Mouse (Mus musculus) CH12F3 (cell line): ENCODE data around the gene Klk10.

ENCODE experiments used
- in situ Hi-C: fragments of 300-500 bp; cut with MboI; formaldehyde crosslinking; loops from 2 replicates; pipeline ENCODE4 v1.14.3; 2020; ENCODE audit warnings: low sequenced_read_pairs

Gene Klk10

DNA sequence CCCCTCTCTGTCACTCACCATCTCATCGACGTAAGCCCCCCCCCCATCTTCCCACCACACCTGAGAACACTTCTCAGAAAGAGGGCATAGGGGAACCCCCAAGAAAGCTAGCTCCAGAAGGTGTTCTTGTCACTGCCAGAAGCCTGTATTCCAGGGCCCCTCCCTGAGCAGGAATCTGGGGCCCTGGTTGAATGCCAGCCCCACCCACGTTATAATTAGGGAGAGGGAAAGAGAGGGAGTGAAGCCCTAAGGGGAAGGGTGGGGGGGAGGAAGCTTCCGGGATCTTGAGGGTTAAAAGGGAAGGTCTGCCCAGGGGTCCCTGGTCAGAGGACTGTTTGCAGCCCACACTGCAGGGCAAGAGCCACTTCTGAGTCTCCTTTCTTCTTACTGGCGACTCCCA, at the start of gene Klk10:
Klk10 (plus strand) TSS at position 290 of the 400 bp plus-strand sequence.
- in situ Hi-C loops: no loop called here

- in situ Hi-C loops: no loop called here
These were observed 33.0 kb upstream of the Klk10 start for GRCm38 (mm10) chr7:43747788-43748187.

- in situ Hi-C loops: no loop called here
These were observed 28.0 kb upstream of the Klk10 start for GRCm38 (mm10) chr7:43752806-43753205.

- in situ Hi-C loops: no loop called here
These were observed 14.4 kb upstream of the Klk10 start for GRCm38 (mm10) chr7:43766484-43766883.

DNA sequence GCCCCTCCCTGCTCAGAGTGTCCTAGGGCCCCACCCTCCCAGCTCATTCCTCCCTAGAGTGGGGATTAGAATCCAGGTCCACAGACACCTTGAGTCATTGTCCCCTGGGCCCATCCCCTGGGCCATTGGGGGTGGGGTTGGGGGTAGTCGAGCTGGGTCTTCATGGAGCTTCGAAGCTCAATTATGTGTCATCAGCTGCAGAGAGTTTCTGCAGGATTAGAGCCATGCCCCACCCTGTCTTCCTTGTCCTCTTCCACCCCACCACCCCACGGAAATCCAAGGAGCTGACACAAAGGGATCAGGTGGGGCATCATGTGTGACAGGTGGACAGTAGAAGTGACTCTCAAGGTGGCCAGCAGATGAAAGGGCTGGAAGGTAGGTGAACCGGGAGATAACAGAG, 12.2 kb upstream of the Klk10 start, which contains the start of gene Klk12:
Klk12 (plus strand) TSS at position 301 of the 400 bp plus-strand sequence.
- in situ Hi-C loops: no loop called here

DNA sequence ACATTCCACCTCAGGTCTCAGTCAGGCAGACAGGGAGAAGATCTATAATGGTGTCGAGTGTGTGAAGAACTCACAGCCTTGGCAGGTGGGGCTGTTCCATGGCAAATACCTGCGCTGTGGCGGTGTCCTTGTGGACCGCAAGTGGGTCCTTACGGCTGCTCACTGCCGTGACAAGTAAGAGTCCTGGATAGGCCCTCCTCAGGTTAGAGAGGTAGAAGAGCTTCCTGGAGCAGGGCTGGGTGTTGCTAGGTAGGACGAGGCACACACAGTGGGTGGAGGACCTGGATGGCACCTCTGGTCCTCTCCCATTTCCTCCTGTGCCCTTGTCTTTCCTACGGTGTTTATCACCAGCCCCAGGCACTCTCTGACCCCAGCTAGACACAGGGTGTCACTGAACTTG, 11.2 kb upstream of the Klk10 start:
- in situ Hi-C loops: no loop called here

- in situ Hi-C loops: no loop called here
These were observed 10.1 kb upstream of the Klk10 start for GRCm38 (mm10) chr7:43770701-43771100.

GRCm38 (mm10) chr7:43771916-43772315, 8.9 kb upstream of the Klk10 start:
- in situ Hi-C loops: no loop called here

DNA sequence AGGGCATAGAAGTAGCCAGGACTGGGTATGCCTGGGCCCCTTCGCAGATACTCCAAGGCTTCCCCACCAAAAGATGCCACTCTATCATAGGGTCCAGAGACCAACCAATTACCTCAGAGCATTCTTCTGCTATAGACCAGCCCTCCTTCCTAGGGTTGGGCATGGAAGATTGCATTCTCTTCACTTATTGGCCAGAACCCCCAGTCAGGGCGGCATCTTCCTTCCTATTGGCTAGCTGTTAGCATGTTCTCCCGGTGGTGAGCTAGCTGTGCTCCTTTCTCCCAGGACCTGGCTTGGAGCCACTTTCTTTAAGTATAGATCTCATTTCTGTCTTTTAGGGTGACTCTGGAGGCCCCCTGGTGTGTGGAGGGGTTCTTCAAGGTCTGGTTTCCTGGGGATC, 7.9 kb upstream of the Klk10 start:
- in situ Hi-C loops: no loop called here

- in situ Hi-C loops: no loop called here
These were observed 6.5 kb upstream of the Klk10 start, which contains the start of gene Klk11 for GRCm38 (mm10) chr7:43774364-43774763. Klk11 (plus strand) TSS chr7:43774604.

DNA sequence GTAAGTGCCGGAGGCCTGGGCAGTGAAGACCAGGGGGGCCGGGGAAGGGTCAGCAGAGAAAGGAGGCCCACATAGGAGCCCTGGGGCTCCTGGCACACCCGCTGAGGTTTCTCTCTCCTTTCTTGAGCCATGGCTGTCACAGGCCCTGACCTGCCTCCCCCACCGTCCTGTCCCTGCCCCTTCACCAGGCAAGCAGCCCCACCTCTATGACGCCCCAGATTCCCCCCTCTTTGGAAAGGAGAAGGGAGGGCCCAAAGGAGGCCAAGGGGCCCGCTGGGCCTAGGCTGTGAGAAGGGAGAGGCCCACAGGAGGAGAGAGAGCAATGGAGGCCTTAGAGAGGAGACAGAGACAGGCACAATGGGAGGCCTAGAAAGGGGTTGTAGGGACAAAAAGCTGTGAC, 6.0 kb upstream of the Klk10 start:
- in situ Hi-C loops: no loop called here

DNA sequence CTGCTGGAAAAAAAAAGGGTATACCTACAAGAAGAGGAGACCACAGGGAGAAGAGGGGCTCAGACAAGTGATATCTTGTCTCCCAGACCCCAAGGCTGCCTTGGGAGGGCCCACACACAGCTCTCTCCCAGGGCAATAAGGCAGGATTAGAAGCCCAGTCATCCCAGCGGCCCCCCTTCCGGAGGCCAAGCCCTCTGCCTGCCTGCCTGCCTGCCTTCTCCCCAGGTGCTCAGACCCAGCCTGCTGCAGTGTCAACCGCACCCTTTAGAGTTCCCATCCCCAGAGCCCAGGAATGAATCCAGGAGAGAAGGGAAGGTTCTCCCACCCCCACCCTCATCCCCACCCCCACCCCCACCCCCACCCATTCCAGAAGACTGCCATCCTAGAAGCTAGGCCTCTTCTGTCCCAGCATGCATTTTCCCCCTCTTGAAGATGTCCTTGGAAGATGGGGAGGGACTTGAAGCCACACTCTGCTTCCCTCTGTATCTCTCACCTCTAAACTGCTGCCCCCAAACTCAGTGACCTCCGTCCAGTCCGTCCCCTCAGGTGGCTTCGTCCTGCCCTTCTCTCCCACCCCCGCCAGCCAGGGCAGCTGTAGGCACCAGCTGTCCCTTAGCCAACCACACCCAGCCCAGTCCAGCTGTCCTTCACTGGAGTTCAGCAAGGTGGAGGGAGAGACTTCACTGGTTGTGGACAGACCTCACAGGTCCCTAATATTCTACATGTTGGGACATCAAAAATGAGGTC, 5.4 kb upstream of the Klk10 start:
- in situ Hi-C loops: no loop called here

GRCm38 (mm10) chr7:43776506-43776905, 4.3 kb upstream of the Klk10 start:
- in situ Hi-C loops: no loop called here

GRCm38 (mm10) chr7:43777423-43777822, 3.4 kb upstream of the Klk10 start:
- in situ Hi-C loops: no loop called here

- in situ Hi-C loops: no loop called here
These were observed 2.5 kb upstream of the Klk10 start for GRCm38 (mm10) chr7:43778176-43778970.

DNA sequence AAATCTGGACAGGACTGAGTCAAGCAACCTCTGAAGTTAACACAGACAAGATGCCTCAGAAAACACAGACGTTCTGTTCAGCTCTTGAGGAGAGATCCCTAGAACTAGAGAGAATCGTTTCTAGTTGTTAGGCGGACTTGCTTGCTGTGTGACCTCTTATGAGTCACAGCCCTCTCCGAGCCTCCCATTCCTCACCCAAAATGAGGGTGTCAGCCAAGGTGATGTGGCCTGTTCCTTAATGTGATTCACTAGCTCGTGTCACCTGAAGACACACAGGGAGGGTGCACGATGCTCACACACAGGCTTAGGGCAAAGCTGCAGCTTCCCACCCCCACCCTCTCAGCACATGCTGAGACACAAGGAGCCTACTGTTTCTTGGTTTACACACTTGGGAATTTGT, 594 bp upstream of the Klk10 start:
- in situ Hi-C loops: no loop called here

GRCm38 (mm10) chr7:43781541-43781940, 706 bp downstream of the Klk10 start:
- in situ Hi-C loops: no loop called here

GRCm38 (mm10) chr7:43782275-43783265, 1.7 kb downstream of the Klk10 start:
- in situ Hi-C loops: no loop called here

DNA sequence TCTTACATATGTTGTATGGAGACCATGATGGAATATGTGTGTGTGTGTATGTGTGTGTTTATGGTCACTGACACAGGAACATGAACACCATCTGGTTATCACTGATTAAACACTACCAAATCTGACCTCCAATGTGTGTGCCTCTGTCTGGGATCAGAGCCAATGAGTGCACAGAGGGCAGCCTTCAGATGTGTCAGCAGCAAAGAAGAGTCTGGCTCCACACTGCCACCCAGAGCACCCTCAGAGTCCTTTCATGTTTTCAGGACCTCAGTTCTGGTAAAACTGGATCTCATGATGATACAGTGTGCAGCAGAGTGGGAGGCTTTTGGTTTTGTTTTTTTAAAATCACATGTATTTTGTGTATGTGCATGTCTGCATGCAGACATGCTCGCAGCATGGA, 4.5 kb downstream of the Klk10 start:
- in situ Hi-C loops: no loop called here

DNA sequence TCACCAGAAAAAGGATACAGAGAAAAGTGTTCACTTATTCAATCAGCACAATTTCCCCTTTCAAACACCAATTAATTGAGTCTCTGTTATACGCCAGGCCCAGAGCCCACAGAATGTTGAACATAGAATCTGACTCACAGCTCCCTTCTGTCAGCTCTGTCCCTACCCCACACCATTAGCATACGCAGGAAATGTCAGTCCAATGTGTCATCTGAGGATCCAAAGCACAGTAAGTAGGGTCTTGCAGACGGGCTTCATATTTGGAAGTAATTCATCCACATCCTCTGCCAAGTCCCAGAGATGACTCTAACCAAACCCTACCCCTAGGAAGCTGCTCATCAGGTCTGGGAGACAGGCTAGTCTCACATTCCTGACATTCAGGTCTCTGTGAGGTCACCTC, 7.3 kb downstream of the Klk10 start:
- in situ Hi-C loops: no loop called here

DNA sequence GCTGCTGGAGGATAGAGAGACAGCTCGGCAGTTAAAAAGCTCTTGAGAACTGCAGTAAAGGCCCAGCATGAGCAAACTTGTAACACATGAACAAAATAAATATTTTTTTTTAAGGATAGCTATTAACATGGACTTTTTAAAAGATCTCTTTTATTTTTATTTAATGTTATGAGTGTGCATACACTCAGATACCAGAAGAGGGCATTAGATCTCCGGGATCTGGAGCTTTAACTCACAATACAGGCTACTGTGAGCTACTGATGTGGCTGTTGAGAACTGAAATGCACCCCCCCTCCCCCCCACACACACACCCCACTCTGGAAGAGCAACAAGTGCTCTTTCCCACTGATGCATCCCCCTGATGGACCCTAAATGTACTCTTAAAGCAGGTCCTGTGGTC, 8.5 kb downstream of the Klk10 start:
- in situ Hi-C loops: no loop called here
